Mouse (Mus musculus) hematopoietic stem cell, adult 5-6 weeks (primary cell): ENCODE measurements around the gene Ccdc34. TPM values are rescaled to one million over a fixed set of nuclear protein-coding genes. Genes with fewer than 3 reads are reported as not detected.
A peak's percentile ranks its signal among the peaks of the same experiment; 100 is the strongest.

Experiments
- ATAC-seq, 2 experiments: fragments of 125-278 bp in 1 of 2; replicated peaks in 1 of 2; 2 replicates each; pipeline ENCODE4 v1.8.0; 2016 to 2017; ENCODE audit warnings: inconsistent platforms in 2 of 2, mild to moderate bottlenecking in 2 of 2, moderate number of reproducible peaks in 2 of 2, low read depth in 1 of 2, moderate TSS enrichment in 1 of 2; ENCODE audit not compliant: low FRiP score in 2 of 2, poor library complexity in 2 of 2, severe bottlenecking in 2 of 2, insufficient read depth in 1 of 2, low TSS enrichment in 1 of 2
- total RNA-seq: library from RNA; stranded (forward); fragments of 172-1452, 232-1000 nt; gene quantifications from 2 replicates; pipeline ENCODE4 v1.2.3, GENCODE M21; 2017

Gene Ccdc34
- total RNA-seq, 1 experiment from 2014 or later: 58.3 TPM

- ATAC-seq: no peak
Measured at GRCm38 (mm10) chr2:109991754-109992153, 25.9 kb upstream of the Ccdc34 start.

- ATAC-seq: peak; percentile 52 to 73; a peak in 3 of 4 replicates
Measured at GRCm38 (mm10) chr2:109992448-109993073, 25.1 kb upstream of the Ccdc34 start.

GRCm38 (mm10) chr2:109993404-109993803, 24.2 kb upstream of the Ccdc34 start:
- ATAC-seq: no peak

GRCm38 (mm10) chr2:109995061-109995460, 22.6 kb upstream of the Ccdc34 start:
- ATAC-seq: no peak

- ATAC-seq: peak; percentile 33 to 66; a peak in 1 of 4 replicates
Measured at GRCm38 (mm10) chr2:109996411-109996810, 21.2 kb upstream of the Ccdc34 start.

GRCm38 (mm10) chr2:110004668-110005067, 12.9 kb upstream of the Ccdc34 start:
- ATAC-seq: no peak

- ATAC-seq: no peak
Measured at GRCm38 (mm10) chr2:110005164-110005563, 12.5 kb upstream of the Ccdc34 start.

- no peak for ATAC-seq
Measured at GRCm38 (mm10) chr2:110005596-110006239, 11.9 kb upstream of the Ccdc34 start.

GRCm38 (mm10) chr2:110007423-110008267, 10.0 kb upstream of the Ccdc34 start:
- 0 out of 4 replicates have a peak, but pooled peaks have one; percentile 27 to 34 for ATAC-seq

GRCm38 (mm10) chr2:110009449-110009848, 8.2 kb upstream of the Ccdc34 start:
- ATAC-seq: 0 out of 4 replicates have a peak, but pooled peaks of 1 of the 2 experiments have one; percentile 8

- ATAC-seq: no peak
Measured at GRCm38 (mm10) chr2:110012184-110012725, 5.4 kb upstream of the Ccdc34 start.

- ATAC-seq: no peak
Measured at GRCm38 (mm10) chr2:110017087-110017486, 530 bp upstream of the Ccdc34 start.

GRCm38 (mm10) chr2:110019656-110020055, 2.0 kb downstream of the Ccdc34 start:
- ATAC-seq: no peak

- ATAC-seq: no peak
Measured at GRCm38 (mm10) chr2:110020430-110020829, 2.8 kb downstream of the Ccdc34 start.

GRCm38 (mm10) chr2:110036265-110036664, 18.6 kb downstream of the Ccdc34 start:
- ATAC-seq: no peak

GRCm38 (mm10) chr2:110036665-110037064, 19.0 kb downstream of the Ccdc34 start:
- ATAC-seq: no peak

- ATAC-seq: no peak
Measured at GRCm38 (mm10) chr2:110037221-110037620, 19.6 kb downstream of the Ccdc34 start.

GRCm38 (mm10) chr2:110038341-110038740, 20.7 kb downstream of the Ccdc34 start:
- ATAC-seq: no peak
